Mouse (Mus musculus): ENCODE data around the gene Pip4k2b. TPM values are rescaled to one million over a fixed set of nuclear protein-coding genes. Genes with fewer than 3 reads are reported as not detected.

The Pip4k2b gene
- polyA plus RNA-seq, 1 experiment from 2014 or later, result 0.65 TPM

- no peak overlapping the region for H3K4me2 ChIP-seq (ENCODE audit: low read depth, low read length)
- no peaks in the 10 kb centered on the region for H3K9me3 ChIP-seq (replicated peaks; ENCODE audit: control insufficient read depth, low read length)
- no peak overlapping the region for H3K27ac ChIP-seq (ENCODE audit: low read length)
- WGBS (ENCODE audit: insufficient replicate concordance), result 46% methylated on average over 7 of the region's 7 CpGs
- H3K27me3 ChIP-seq (ENCODE audit: control insufficient read depth, insufficient read depth, low read depth, low read length), result peaks cover 5% of the 10 kb centered on the region
- no peak for ATAC-seq (ENCODE audit: low read depth)
- no peaks in the 10 kb centered on the region for H3K36me3 ChIP-seq (ENCODE audit: control insufficient read depth, insufficient read depth)
- H3K4me3 ChIP-seq (ENCODE audit: low read depth, low read length), result no peak overlapping the region
- no peak overlapping the region for H3K9ac ChIP-seq (ENCODE audit: low read depth, low read length)
- peaks cover 6% of the 10 kb centered on the region for H3K4me1 ChIP-seq (ENCODE audit: control insufficient read depth, low read depth, low read length)
Measured at GRCm38 (mm10) chr11:97684766-97685165, 59.7 kb downstream of the Pip4k2b start.

DNA sequence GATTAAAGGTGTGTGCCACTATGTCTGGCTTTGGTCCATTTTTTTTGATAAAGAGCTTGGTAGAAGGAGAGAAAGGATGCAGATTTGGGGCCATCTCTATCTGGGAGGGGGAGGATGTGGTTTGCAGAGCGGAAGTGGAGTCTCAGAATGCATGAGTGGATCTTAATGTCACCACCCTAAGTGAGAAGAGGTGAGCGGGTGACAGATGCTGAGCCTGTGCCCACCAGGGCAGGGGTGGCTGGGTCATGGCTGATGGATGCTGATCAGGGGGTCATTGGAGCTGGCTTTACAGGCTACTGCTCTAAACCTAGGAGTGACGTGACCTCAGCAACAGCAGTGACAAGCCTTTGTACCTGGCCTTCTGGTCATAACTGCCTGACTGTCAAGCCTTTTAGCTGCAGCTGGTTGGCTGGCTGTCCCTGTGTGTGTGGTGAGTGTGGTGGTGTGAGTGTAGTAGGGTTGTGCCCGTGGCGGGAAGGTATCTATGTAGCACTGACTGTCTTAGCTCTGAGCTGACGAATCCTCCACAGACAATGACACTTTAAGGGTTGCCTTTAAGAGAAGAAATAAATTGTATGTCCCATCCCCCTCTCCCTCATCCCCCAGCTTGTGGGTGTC lies 60.3 kb downstream of the Pip4k2b start:
- Histone ChIP-seq H3K27me3 (ENCODE audit: control insufficient read depth, insufficient read depth, low read depth, low read length) (peaks cover 5% of the 10 kb centered on the region), H3K4me2 (ENCODE audit: low read depth, low read length) (no peak overlapping the region), H3K4me1 (ENCODE audit: control insufficient read depth, low read depth, low read length) (peaks cover 6% of the 10 kb centered on the region), H3K9ac (ENCODE audit: low read depth, low read length) (no peak overlapping the region), H3K9me3 (replicated peaks; ENCODE audit: control insufficient read depth, low read length) (no peaks in the 10 kb centered on the region), H3K36me3 (ENCODE audit: control insufficient read depth, insufficient read depth) (no peaks in the 10 kb centered on the region), H3K4me3 (ENCODE audit: low read depth, low read length) (no peak overlapping the region), H3K27ac (ENCODE audit: low read length) (no peak overlapping the region)
- no peak for ATAC-seq (ENCODE audit: low read depth)
- 35% methylated on average over 6 of the region's 6 CpGs for WGBS (ENCODE audit: insufficient replicate concordance)

DNA sequence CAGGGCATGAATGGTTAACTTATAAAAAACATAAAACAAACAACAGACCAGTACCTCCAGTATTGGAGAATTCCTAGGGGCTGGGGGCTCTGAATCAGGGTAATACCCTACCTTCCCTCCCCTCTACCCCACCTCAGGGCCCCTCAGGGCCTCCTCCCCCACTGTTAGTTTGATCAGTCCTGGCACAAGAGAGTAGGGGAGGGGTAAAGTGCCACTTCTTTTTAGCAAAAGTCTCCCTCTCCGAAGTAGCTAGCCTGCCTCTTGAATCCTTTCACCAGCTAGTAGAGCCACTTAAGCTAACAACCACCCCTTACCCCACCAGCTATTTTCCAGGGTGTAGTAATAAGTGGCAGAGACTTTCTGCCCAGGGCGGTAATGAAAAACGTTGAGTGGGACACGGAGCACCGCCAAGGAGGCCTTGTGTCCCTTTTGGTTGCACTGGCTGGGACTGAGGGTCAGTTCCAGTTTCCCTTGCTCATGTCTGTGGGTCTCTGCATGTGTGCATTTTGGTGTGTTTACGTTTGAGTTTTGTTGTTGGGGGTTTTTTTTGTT lies 61.9 kb downstream of the Pip4k2b start:
- Histone ChIP-seq H3K4me3 (ENCODE audit: low read depth, low read length) (no peak overlapping the region), H3K27me3 (ENCODE audit: control insufficient read depth, insufficient read depth, low read depth, low read length) (peaks cover 5% of the 10 kb centered on the region), H3K4me1 (ENCODE audit: control insufficient read depth, low read depth, low read length) (peaks cover 6% of the 10 kb centered on the region), H3K36me3 (ENCODE audit: control insufficient read depth, insufficient read depth) (no peaks in the 10 kb centered on the region), H3K4me2 (ENCODE audit: low read depth, low read length) (no peak overlapping the region), H3K27ac (ENCODE audit: low read length) (no peak overlapping the region), H3K9me3 (replicated peaks; ENCODE audit: control insufficient read depth, low read length) (no peaks in the 10 kb centered on the region), H3K9ac (ENCODE audit: low read depth, low read length) (no peak overlapping the region)
- ATAC-seq (ENCODE audit: low read depth), result no peak
- WGBS (ENCODE audit: insufficient replicate concordance), result 66% methylated on average over 6 of the region's 6 CpGs

- H3K36me3 ChIP-seq (ENCODE audit: control insufficient read depth, insufficient read depth), result no peaks in the 10 kb centered on the region
- no peak overlapping the region for H3K4me3 ChIP-seq (ENCODE audit: low read depth, low read length)
- H3K9ac ChIP-seq (ENCODE audit: low read depth, low read length), result no peak overlapping the region
- H3K9me3 ChIP-seq (replicated peaks; ENCODE audit: control insufficient read depth, low read length), result no peaks in the 10 kb centered on the region
- WGBS (ENCODE audit: insufficient replicate concordance), result 81% methylated on average over 12 of the region's 12 CpGs
- ATAC-seq (ENCODE audit: low read depth), result no peak
- peaks cover under 1% of the 10 kb centered on the region; the same call in 1 of the 2 replicates for H3K27me3 ChIP-seq (ENCODE audit: control insufficient read depth, insufficient read depth, low read depth, low read length)
- no peak overlapping the region for H3K27ac ChIP-seq (ENCODE audit: low read length)
- no peaks in the 10 kb centered on the region for H3K4me1 ChIP-seq (ENCODE audit: control insufficient read depth, low read depth, low read length)
- no peak overlapping the region for H3K4me2 ChIP-seq (ENCODE audit: low read depth, low read length)
Measured at GRCm38 (mm10) chr11:97680430-97680829, 64.1 kb downstream of the Pip4k2b start.

- ATAC-seq (ENCODE audit: low read depth), result no peak
- Histone ChIP-seq H3K4me1 (ENCODE audit: control insufficient read depth, low read depth, low read length) (no peaks in the 10 kb centered on the region), H3K27me3 (ENCODE audit: control insufficient read depth, insufficient read depth, low read depth, low read length) (no peaks in the 10 kb centered on the region), H3K36me3 (ENCODE audit: control insufficient read depth, insufficient read depth) (no peaks in the 10 kb centered on the region), H3K27ac (ENCODE audit: low read length) (no peak overlapping the region), H3K9me3 (replicated peaks; ENCODE audit: control insufficient read depth, low read length) (no peaks in the 10 kb centered on the region), H3K4me2 (ENCODE audit: low read depth, low read length) (no peak overlapping the region), H3K9ac (ENCODE audit: low read depth, low read length) (no peak overlapping the region), H3K4me3 (ENCODE audit: low read depth, low read length) (no peak overlapping the region)
- 82% methylated on average over 15 of the region's 15 CpGs for WGBS (ENCODE audit: insufficient replicate concordance)
Measured at GRCm38 (mm10) chr11:97678301-97678700, 66.2 kb downstream of the Pip4k2b start.

DNA sequence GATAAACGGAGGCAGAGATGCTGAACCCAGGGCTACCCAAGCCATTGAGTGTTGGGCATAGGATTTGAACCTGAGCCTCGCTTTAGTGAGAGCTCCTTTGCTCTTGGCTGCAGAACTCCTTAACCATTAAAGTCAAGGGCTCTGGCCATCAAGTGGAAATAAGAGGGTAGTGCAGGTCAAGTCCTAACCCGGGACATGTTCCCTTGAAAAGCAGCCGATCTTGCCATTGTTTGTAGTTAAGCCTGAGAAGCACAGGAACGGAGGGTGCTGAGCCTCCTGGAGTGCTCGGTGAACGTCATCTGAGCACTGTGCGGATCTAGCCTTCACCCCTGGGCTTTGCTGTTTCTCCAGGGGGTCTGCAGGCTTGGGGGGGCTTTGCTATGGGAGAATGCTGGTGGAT lies 66.7 kb downstream of the Pip4k2b start:
- H3K4me2 ChIP-seq (ENCODE audit: low read depth, low read length), result no peak overlapping the region
- no peaks in the 10 kb centered on the region for H3K9me3 ChIP-seq (replicated peaks; ENCODE audit: control insufficient read depth, low read length)
- 74% methylated on average over 8 of the region's 8 CpGs for whole genome bisulfite sequencing (ENCODE audit: insufficient replicate concordance)
- no peak overlapping the region for H3K4me3 ChIP-seq (ENCODE audit: low read depth, low read length)
- H3K27me3 ChIP-seq (ENCODE audit: control insufficient read depth, insufficient read depth, low read depth, low read length), result no peaks in the 10 kb centered on the region
- no peak for ATAC-seq (ENCODE audit: low read depth)
- no peak overlapping the region for H3K9ac ChIP-seq (ENCODE audit: low read depth, low read length)
- no peaks in the 10 kb centered on the region for H3K4me1 ChIP-seq (ENCODE audit: control insufficient read depth, low read depth, low read length)
- H3K36me3 ChIP-seq (ENCODE audit: control insufficient read depth, insufficient read depth), result no peaks in the 10 kb centered on the region
- no peak overlapping the region for H3K27ac ChIP-seq (ENCODE audit: low read length)

DNA sequence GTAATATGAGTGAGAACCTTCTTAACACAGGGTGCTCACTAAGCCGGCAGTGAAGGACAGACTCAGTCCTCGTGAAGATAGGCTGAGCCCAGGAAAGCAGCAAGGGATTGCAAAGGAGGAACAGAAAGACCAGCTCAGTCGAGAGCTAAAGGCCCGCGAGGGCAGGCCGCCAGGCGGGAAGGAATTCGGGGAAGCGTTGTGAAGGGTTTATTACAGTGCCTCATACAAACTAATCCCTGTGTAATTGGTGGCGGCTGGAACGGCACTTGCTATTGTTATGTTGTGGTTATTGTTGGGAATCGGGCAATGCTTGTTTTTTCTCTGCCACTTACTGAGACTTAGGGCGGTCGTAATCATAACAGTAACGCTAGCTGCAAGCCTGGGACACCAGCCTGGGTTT lies 67.1 kb downstream of the Pip4k2b start:
- Histone ChIP-seq H3K27me3 (ENCODE audit: control insufficient read depth, insufficient read depth, low read depth, low read length) (no peaks in the 10 kb centered on the region), H3K4me2 (ENCODE audit: low read depth, low read length) (no peak overlapping the region), H3K4me1 (ENCODE audit: control insufficient read depth, low read depth, low read length) (no peaks in the 10 kb centered on the region), H3K36me3 (ENCODE audit: control insufficient read depth, insufficient read depth) (no peaks in the 10 kb centered on the region), H3K9ac (ENCODE audit: low read depth, low read length) (no peak overlapping the region), H3K9me3 (replicated peaks; ENCODE audit: control insufficient read depth, low read length) (no peaks in the 10 kb centered on the region), H3K27ac (ENCODE audit: low read length) (no peak overlapping the region), H3K4me3 (ENCODE audit: low read depth, low read length) (no peak overlapping the region)
- ATAC-seq (ENCODE audit: low read depth), result no peak
- 72% methylated on average over 15 of the region's 15 CpGs for WGBS (ENCODE audit: insufficient replicate concordance)

DNA sequence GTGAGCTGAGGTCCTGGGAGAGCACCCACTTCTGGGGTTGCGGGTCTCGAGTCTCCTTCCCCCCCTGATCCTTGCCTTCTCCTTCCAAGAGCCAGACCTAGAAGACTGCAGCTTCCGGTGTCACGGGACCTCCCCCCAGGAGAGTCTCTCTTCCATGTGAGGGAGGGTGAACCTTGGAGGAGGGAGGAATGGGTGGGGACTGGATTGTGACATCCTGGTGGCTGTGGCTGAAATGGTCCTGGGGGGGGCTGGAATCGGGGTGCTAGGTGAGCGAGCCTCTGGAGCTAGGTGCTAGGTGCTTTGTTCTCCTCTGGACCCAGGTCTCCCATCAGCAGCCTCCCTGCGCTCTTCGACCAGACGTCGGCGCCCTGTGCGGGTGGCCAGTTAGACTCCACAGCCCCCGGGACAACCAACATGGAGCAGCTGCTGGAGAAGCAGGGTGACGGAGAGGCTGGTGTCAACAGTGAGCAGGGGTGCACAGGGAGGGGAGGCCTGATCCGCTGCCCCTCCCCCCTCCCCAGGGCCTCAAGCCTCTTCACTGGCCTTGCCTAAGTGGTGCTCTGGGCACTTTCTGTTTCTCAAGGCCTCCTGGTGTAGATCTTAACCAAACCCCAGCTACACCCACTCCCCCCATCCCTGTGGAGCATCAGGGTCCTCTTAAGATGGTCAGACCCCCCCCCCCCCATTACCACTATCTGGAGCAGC lies 68.3 kb downstream of the Pip4k2b start:
- Histone ChIP-seq H3K4me2 (ENCODE audit: low read depth, low read length) (no peak overlapping the region), H3K4me3 (ENCODE audit: low read depth, low read length) (no peak overlapping the region), H3K4me1 (ENCODE audit: control insufficient read depth, low read depth, low read length) (no peaks in the 10 kb centered on the region), H3K9ac (ENCODE audit: low read depth, low read length) (no peak overlapping the region), H3K27me3 (ENCODE audit: control insufficient read depth, insufficient read depth, low read depth, low read length) (no peaks in the 10 kb centered on the region), H3K9me3 (replicated peaks; ENCODE audit: control insufficient read depth, low read length) (no peaks in the 10 kb centered on the region), H3K36me3 (ENCODE audit: control insufficient read depth, insufficient read depth) (no peaks in the 10 kb centered on the region), H3K27ac (ENCODE audit: low read length) (no peak overlapping the region)
- WGBS (ENCODE audit: insufficient replicate concordance), result 76% methylated on average over 15 of the region's 15 CpGs
- no peak for ATAC-seq (ENCODE audit: low read depth)

GRCm38 (mm10) chr11:97673148-97673547 lies 71.4 kb downstream of the Pip4k2b start:
- H3K27me3 ChIP-seq (ENCODE audit: control insufficient read depth, insufficient read depth, low read depth, low read length), result no peaks in the 10 kb centered on the region
- H3K9me3 ChIP-seq (replicated peaks; ENCODE audit: control insufficient read depth, low read length), result no peaks in the 10 kb centered on the region
- 77% methylated on average over 11 of the region's 11 CpGs for WGBS (ENCODE audit: insufficient replicate concordance)
- H3K4me3 ChIP-seq (ENCODE audit: low read depth, low read length), result no peak overlapping the region
- H3K4me1 ChIP-seq (ENCODE audit: control insufficient read depth, low read depth, low read length), result no peaks in the 10 kb centered on the region
- no peak overlapping the region for H3K4me2 ChIP-seq (ENCODE audit: low read depth, low read length)
- ATAC-seq (ENCODE audit: low read depth), result no peak
- H3K27ac ChIP-seq (ENCODE audit: low read length), result no peak overlapping the region
- H3K36me3 ChIP-seq (ENCODE audit: control insufficient read depth, insufficient read depth), result no peaks in the 10 kb centered on the region
- no peak overlapping the region for H3K9ac ChIP-seq (ENCODE audit: low read depth, low read length)

Data from liver, embryonic 16.5 days (tissue).